Mouse (Mus musculus): ENCODE results near the gene Trdmt1.
"Not testable (repeated sequence)": the region's sequence is repeated elsewhere in the genome, so short reads cannot be mapped to it uniquely, and the experiment has no call there.

Trdmt1 gene

GRCm38 (mm10) chr2:13544193-13544824, at the start of gene Trdmt1:
Gene Trdmt1 (minus strand): TSS chr2:13544668.
- peak; percentile 73 to 80 for DNase-seq (ENCODE audit: low spot score in 2 of 2)

GRCm38 (mm10) chr2:13593328-13593727, 48.9 kb upstream of the Trdmt1 start:
- DNase-seq (ENCODE audit: low spot score in 2 of 2), result no peak

GRCm38 (mm10) chr2:13583746-13584145, 39.3 kb upstream of the Trdmt1 start:
- DNase-seq (ENCODE audit: low spot score in 2 of 2), result not testable (repeated sequence)

- no peak for DNase-seq (ENCODE audit: low spot score in 2 of 2)
Observed at GRCm38 (mm10) chr2:13582184-13582583, 37.7 kb upstream of the Trdmt1 start.

- peak; percentile 22 to 50 for DNase-seq (ENCODE audit: low spot score in 2 of 2)
Observed at GRCm38 (mm10) chr2:13579991-13580390, 35.5 kb upstream of the Trdmt1 start.

- DNase-seq (ENCODE audit: low spot score in 2 of 2), result no peak
Observed at GRCm38 (mm10) chr2:13579315-13579714, 34.8 kb upstream of the Trdmt1 start.

- DNase-seq (ENCODE audit: low spot score in 2 of 2), result no peak
Observed at GRCm38 (mm10) chr2:13578473-13579152, 34.1 kb upstream of the Trdmt1 start.

- DNase-seq (ENCODE audit: low spot score in 2 of 2), result no peak
Observed at GRCm38 (mm10) chr2:13577399-13577798, 32.9 kb upstream of the Trdmt1 start.

GRCm38 (mm10) chr2:13575926-13576325, 31.5 kb upstream of the Trdmt1 start:
- no peak for DNase-seq (ENCODE audit: low spot score in 2 of 2)

GRCm38 (mm10) chr2:13575287-13575801, 30.9 kb upstream of the Trdmt1 start:
- peak; percentile 78 to 80 for DNase-seq (ENCODE audit: low spot score in 2 of 2)

GRCm38 (mm10) chr2:13574801-13575150, 30.3 kb upstream of the Trdmt1 start:
- peak; percentile 71 to 78 for DNase-seq (ENCODE audit: low spot score in 2 of 2)

GRCm38 (mm10) chr2:13574066-13574800, 29.8 kb upstream of the Trdmt1 start:
- DNase-seq (ENCODE audit: low spot score in 2 of 2), result peak; percentile 55 to 67

GRCm38 (mm10) chr2:13573408-13574065, 29.1 kb upstream of the Trdmt1 start, which contains the start of gene Vim:
Gene Vim (plus strand): TSS chr2:13573927.
- peak; percentile 39 to 73 for DNase-seq (ENCODE audit: low spot score in 2 of 2)

- DNase-seq (ENCODE audit: low spot score in 2 of 2), result peak; percentile 5 to 12
Observed at GRCm38 (mm10) chr2:13572647-13573407, 28.4 kb upstream of the Trdmt1 start.

- DNase-seq (ENCODE audit: low spot score in 2 of 2), result no peak
Observed at GRCm38 (mm10) chr2:13572101-13572553, 27.7 kb upstream of the Trdmt1 start.

GRCm38 (mm10) chr2:13570122-13570521, 25.7 kb upstream of the Trdmt1 start:
- no peak for DNase-seq (ENCODE audit: low spot score in 2 of 2)

GRCm38 (mm10) chr2:13560396-13560795, 15.9 kb upstream of the Trdmt1 start:
- no peak for DNase-seq (ENCODE audit: low spot score in 2 of 2)

GRCm38 (mm10) chr2:13559729-13560128, 15.3 kb upstream of the Trdmt1 start:
- DNase-seq (ENCODE audit: low spot score in 2 of 2), result no peak

GRCm38 (mm10) chr2:13559303-13559702, 14.8 kb upstream of the Trdmt1 start:
- no peak for DNase-seq (ENCODE audit: low spot score in 2 of 2)

- DNase-seq (ENCODE audit: low spot score in 2 of 2), result peak; percentile 76 to 77
Observed at GRCm38 (mm10) chr2:13558607-13559262, 14.3 kb upstream of the Trdmt1 start.

Data from natural killer cell, adult 2 months (primary cell).